Mouse (Mus musculus) 416B (cell line): ENCODE measurements at regions not wholly inside any gene's neighbourhood (a gene's known extent, or its start where the extent isn't known, plus 50 kb on each side); places are given as distances from the start of the nearest gene placed in this dataset.

Source experiments
- DNase-seq: peaks from one replicate; pipeline ENCODE4 v3.0.0; 2011; ENCODE audit warnings: low read depth

- no peak for DNase-seq
Observed at GRCm38 (mm10) chr14:105426597-105427334, 168.4 kb downstream of the Ndfip2 start.

- no peak for DNase-seq
Observed at GRCm38 (mm10) chr14:105417967-105418366, 159.6 kb downstream of the Ndfip2 start.

- DNase-seq: no peak
Observed at GRCm38 (mm10) chr14:105417458-105417960, 159.1 kb downstream of the Ndfip2 start.

- DNase-seq: no peak
Observed at GRCm38 (mm10) chr14:105416964-105417363, 158.6 kb downstream of the Ndfip2 start.

GRCm38 (mm10) chr14:105404662-105405061, 146.3 kb downstream of the Ndfip2 start:
- DNase-seq: peak; percentile 69

GRCm38 (mm10) chr14:105404241-105404640, 145.9 kb downstream of the Ndfip2 start:
- DNase-seq: no peak

- no peak for DNase-seq
Observed at GRCm38 (mm10) chr14:105403256-105403655, 144.9 kb downstream of the Ndfip2 start.

- no peak for DNase-seq
Observed at GRCm38 (mm10) chr14:105402556-105402955, 144.2 kb downstream of the Ndfip2 start.

- DNase-seq: peak; percentile 83
Observed at GRCm38 (mm10) chr14:105397467-105397866, 139.1 kb downstream of the Ndfip2 start.

GRCm38 (mm10) chr14:105392079-105392813, 133.9 kb downstream of the Ndfip2 start:
- no peak for DNase-seq

GRCm38 (mm10) chr14:105391430-105391829, 133.1 kb downstream of the Ndfip2 start:
- DNase-seq: no peak

- DNase-seq: no peak
Observed at GRCm38 (mm10) chr14:105385119-105385518, 126.7 kb downstream of the Ndfip2 start.

GRCm38 (mm10) chr14:105383382-105383781, 125.0 kb downstream of the Ndfip2 start:
- DNase-seq: no peak

GRCm38 (mm10) chr14:105380101-105380500, 121.7 kb downstream of the Ndfip2 start:
- no peak for DNase-seq

- no peak for DNase-seq
Observed at GRCm38 (mm10) chr14:105377770-105378169, 119.4 kb downstream of the Ndfip2 start.

- no peak for DNase-seq
Observed at GRCm38 (mm10) chr14:105377035-105377621, 118.8 kb downstream of the Ndfip2 start.

- no peak for DNase-seq
Observed at GRCm38 (mm10) chr14:105369637-105370435, 111.5 kb downstream of the Ndfip2 start.

GRCm38 (mm10) chr14:105360530-105360929, 102.2 kb downstream of the Ndfip2 start:
- DNase-seq: peak; percentile 75

- DNase-seq: peak; percentile 48
Observed at GRCm38 (mm10) chr14:105359829-105360228, 101.5 kb downstream of the Ndfip2 start.
